14 mouse cellular contexts compared by ENCODE assay signal in the genomic region with DNA sequence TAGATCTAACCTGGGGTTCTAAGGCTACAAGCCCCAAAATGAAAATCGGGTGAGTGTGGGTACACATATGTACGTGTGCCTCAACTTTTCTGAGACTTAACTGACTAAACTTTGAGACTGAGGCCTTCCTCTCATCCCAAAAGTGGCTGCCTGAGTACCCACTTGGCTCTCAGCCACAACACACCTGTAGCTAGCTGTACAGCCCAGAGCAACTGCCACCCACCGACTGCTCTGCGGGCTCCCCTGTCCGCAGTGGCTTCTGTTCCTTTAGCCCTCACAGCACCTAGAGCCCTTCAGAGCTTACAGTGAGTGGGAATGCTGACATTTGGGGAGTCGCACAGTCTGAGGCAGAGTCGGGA.
DNase-seq lines count a peak whose midpoint lies in the region; ATAC-seq lines count a peak whose summit lies in the region.
"Had no signal": no experiment of that assay in that cellular context is flagged by ENCODE, and none has a peak within 500 bp of the region (broad histone marks: within the 10 kb centered on the region; RNA-seq: fewer than 3 reads in every experiment).

No protein-coding gene starts in this region.

- no peaks in the 10 kb centered on the region for H3K27me3 ChIP-seq in intestine, embryonic 14.5 days (replicated peaks; ENCODE audit: control insufficient read depth, insufficient read depth, low read length)
- no peaks in the 10 kb centered on the region for H3K27me3 ChIP-seq in intestine, embryonic 16.5 days (replicated peaks; ENCODE audit: control insufficient read depth, insufficient read depth, low read length)
- no peaks in the 10 kb centered on the region for H3K27me3 ChIP-seq in forebrain, embryonic 14.5 days (replicated peaks; ENCODE audit: control insufficient read depth, insufficient read depth, low read length)
- H3K27me3 ChIP-seq in midbrain, embryonic 13.5 days: no peaks in the 10 kb centered on the region
- H3K27me3 ChIP-seq: limb, embryonic 15.5 days had no signal

- 0 out of 2 replicates have a peak overlapping the region, but pooled peaks have one; percentile 47 for H3K27ac ChIP-seq in intestine, embryonic 14.5 days (ENCODE audit: low read depth)
- H3K27ac ChIP-seq in intestine, embryonic 16.5 days (ENCODE audit: low read length): no peak overlapping the region
- peak overlapping the region; percentile 91 for H3K27ac ChIP-seq in forebrain, embryonic 14.5 days (ENCODE audit: low read depth, low read length)
- H3K27ac ChIP-seq in midbrain, embryonic 13.5 days: peak overlapping the region; percentile 96
- H3K27ac ChIP-seq: limb, embryonic 15.5 days; stomach, postnatal 0 days had no signal

- no peak overlapping the region for H3K9ac ChIP-seq in intestine, embryonic 14.5 days (ENCODE audit: low read length)
- H3K9ac ChIP-seq in intestine, embryonic 16.5 days (ENCODE audit: low read depth, low read length): no peak overlapping the region
- no peak overlapping the region for H3K9ac ChIP-seq in forebrain, embryonic 14.5 days (ENCODE audit: low read length)
- H3K9ac ChIP-seq in midbrain, embryonic 13.5 days (replicated peaks): no peak overlapping the region
- H3K9ac ChIP-seq: limb, embryonic 15.5 days; liver, postnatal 0 days had no signal

- no peak for DNase-seq in intestine, embryonic 14.5 days (ENCODE audit: low spot score)
- DNase-seq in cerebellum, postnatal 25 days: peak; percentile 60 to 65
- DNase-seq in forebrain, embryonic 14.5 days (ENCODE audit: low spot score): no peak
- DNase-seq in heart, adult 8-10 months (ENCODE audit: low spot score): no peak
- DNase-seq in heart, adult 18-20 months: no peak
- no peak for DNase-seq in spleen, adult 18-20 months
- DNase-seq: adrenal gland, postnatal 25 days; liver, postnatal 0 days; thymus, postnatal 14 days had no signal

- H3K4me2 ChIP-seq in intestine, embryonic 14.5 days (ENCODE audit: low read length): no peak overlapping the region
- H3K4me2 ChIP-seq in intestine, embryonic 16.5 days (ENCODE audit: low read depth, low read length): no peak overlapping the region
- H3K4me2 ChIP-seq in forebrain, embryonic 14.5 days (ENCODE audit: low read length): no peak overlapping the region
- H3K4me2 ChIP-seq in midbrain, embryonic 13.5 days (replicated peaks): no peak overlapping the region
- H3K4me2 ChIP-seq: limb, embryonic 15.5 days had no signal

- ATAC-seq in intestine, embryonic 14.5 days (replicated peaks; ENCODE audit: low FRiP score, low TSS enrichment, low read depth): no peak
- no peak for ATAC-seq in intestine, embryonic 16.5 days
- ATAC-seq in forebrain, embryonic 14.5 days: no peak
- ATAC-seq in midbrain, embryonic 13.5 days: no peak
- ATAC-seq: liver, postnatal 0 days had no signal

- WGBS in intestine, embryonic 14.5 days: 83% methylated on average over 7 of the region's 7 CpGs
- WGBS in intestine, embryonic 16.5 days: 82% methylated on average over 7 of the region's 7 CpGs
- 64% methylated on average over 7 of the region's 7 CpGs for WGBS in forebrain, embryonic 14.5 days
- 80% methylated on average over 7 of the region's 7 CpGs for WGBS in midbrain, embryonic 13.5 days

- H3K36me3 ChIP-seq in intestine, embryonic 14.5 days (ENCODE audit: control insufficient read depth, insufficient read depth, low read length): no peaks in the 10 kb centered on the region
- H3K36me3 ChIP-seq in intestine, embryonic 16.5 days (ENCODE audit: control insufficient read depth, insufficient read depth, low read length): no peaks in the 10 kb centered on the region
- peaks cover 13% of the 10 kb centered on the region; the same call in 1 of the 2 replicates for H3K36me3 ChIP-seq in forebrain, embryonic 14.5 days (ENCODE audit: control insufficient read depth, insufficient read depth, low read length)
- peaks cover 20% of the 10 kb centered on the region for H3K36me3 ChIP-seq in midbrain, embryonic 13.5 days
- H3K36me3 ChIP-seq: G1E; limb, embryonic 15.5 days had no signal

- H3K4me1 ChIP-seq in intestine, embryonic 14.5 days (replicated peaks; ENCODE audit: control insufficient read depth, insufficient read depth, low read length): peaks cover 9% of the 10 kb centered on the region
- H3K4me1 ChIP-seq in intestine, embryonic 16.5 days (ENCODE audit: control insufficient read depth, insufficient read depth, low read length): peaks cover 25% of the 10 kb centered on the region
- H3K4me1 ChIP-seq in forebrain, embryonic 14.5 days (ENCODE audit: control insufficient read depth, insufficient read depth, low read length): peaks cover 84% of the 10 kb centered on the region
- H3K4me1 ChIP-seq in midbrain, embryonic 13.5 days (replicated peaks): peaks cover 95% of the 10 kb centered on the region

- no peak overlapping the region for H3K4me3 ChIP-seq in intestine, embryonic 14.5 days (ENCODE audit: low read depth, low read length)
- H3K4me3 ChIP-seq in intestine, embryonic 16.5 days (ENCODE audit: low read length): no peak overlapping the region
- H3K4me3 ChIP-seq in forebrain, embryonic 14.5 days (ENCODE audit: low read depth, low read length): no peak overlapping the region
- H3K4me3 ChIP-seq in midbrain, embryonic 13.5 days (replicated peaks): no peak overlapping the region
- H3K4me3 ChIP-seq: limb, embryonic 15.5 days had no signal

- no peaks in the 10 kb centered on the region for H3K9me3 ChIP-seq in intestine, embryonic 14.5 days (ENCODE audit: control insufficient read depth, low read length)
- no peaks in the 10 kb centered on the region for H3K9me3 ChIP-seq in intestine, embryonic 16.5 days (ENCODE audit: control insufficient read depth, low read length)
- H3K9me3 ChIP-seq in forebrain, embryonic 14.5 days (replicated peaks; ENCODE audit: control insufficient read depth, low read length): no peaks in the 10 kb centered on the region
- H3K9me3 ChIP-seq in midbrain, embryonic 13.5 days: no peaks in the 10 kb centered on the region
- H3K9me3 ChIP-seq: limb, embryonic 15.5 days had no signal

Comparison
In these comparisons a context has a peak if more than half of its experiments do, and no peak if none do; other contexts are left out.
1. DNase-seq: peak in cerebellum, postnatal 25 days (2 of 2); none in intestine, embryonic 14.5 days (single experiment), forebrain, embryonic 14.5 days (single experiment), heart, adult 8-10 months (single experiment), heart, adult 18-20 months (0 of 2) and spleen, adult 18-20 months (0 of 2).